Mouse (Mus musculus): Measurements from ENCODE around the gene Kcnma1.

GRCm38 (mm10) chr14:23496236-23496740 lies 518.0 kb downstream of the Kcnma1 start:
- no peak for TF ChIP-seq TBP (IDR thresholded peaks at IDR 0.05; ENCODE audit: low read depth, low read length)
- no peak for TF ChIP-seq CTCF (IDR thresholded peaks at IDR 0.05 in 2 of 3, conservative IDR thresholded peaks at IDR 0.05 in 1 of 3; ENCODE audit: control insufficient read depth in 1 of 3, insufficient read depth in 1 of 3, low read depth in 2 of 3, low read length in 3 of 3, poor library complexity in 1 of 3, severe bottlenecking in 1 of 3)
- TF ChIP-seq POLR2A (IDR thresholded peaks at IDR 0.05; ENCODE audit: control insufficient read depth in 1 of 2, insufficient read depth in 1 of 2, low read depth in 1 of 2, low read length in 2 of 2, poor library complexity in 1 of 2): no peak
- TF ChIP-seq EP300 (IDR thresholded peaks at IDR 0.05; ENCODE audit: low read depth in 1 of 2, low read length in 2 of 2): no peak
- TF ChIP-seq USF1 (IDR thresholded peaks at IDR 0.05; ENCODE audit: low read depth, low read length): no peak
- TF ChIP-seq MEF2A (IDR thresholded peaks at IDR 0.05; ENCODE audit: extremely low read depth, insufficient replicate concordance, low read depth, low read length, poor library complexity, severe bottlenecking): no peak
- TF ChIP-seq KAT2A (conservative IDR thresholded peaks at IDR 0.05; ENCODE audit: low read depth, low read length): no peak
- TF ChIP-seq RCOR1 (IDR thresholded peaks at IDR 0.05; ENCODE audit: low read depth, low read length): no peak

Measured in MEL (cell line).